ENCODE assay signal across 11 mouse cellular contexts in genomic region chr17:14672402-14672801, GRCm38 (mm10). TPM values are rescaled to one million over a fixed set of nuclear protein-coding genes. Genes with fewer than 3 reads are reported as not detected.
DNase-seq lines count a peak whose midpoint lies in the region; ATAC-seq and TF ChIP-seq lines count a peak whose summit lies in the region.
"Had no signal": no experiment of that assay in that cellular context is flagged by ENCODE, and none has a peak within 500 bp of the region (broad histone marks: within the 10 kb centered on the region; RNA-seq: fewer than 3 reads in every experiment).

No protein-coding gene starts in this region.

- WGBS in heart, adult 2 months = 22% methylated on average over 5 of the region's 5 CpGs
- WGBS in heart, embryonic 10.5 days = 40% methylated on average over 5 of the region's 5 CpGs
- 57% methylated on average over 5 of the region's 5 CpGs for WGBS in stomach, postnatal 0 days

- peak; percentile 54; the same call in 1 of the 2 replicates for ATAC-seq in stomach, postnatal 0 days (ENCODE audit: low FRiP score, low TSS enrichment)

- TF ChIP-seq CTCF in heart, adult 2 months (IDR thresholded peaks at IDR 0.05) = no peak
- no peak for TF ChIP-seq CTCF in stomach, postnatal 0 days (IDR thresholded peaks at IDR 0.05; ENCODE audit: low read depth)

- no peaks in the 10 kb centered on the region for H3K79me2 ChIP-seq in heart, adult 2 months (replicated peaks; ENCODE audit: control insufficient read depth, insufficient read depth, low read length)

- 0 out of 2 replicates have a peak, but pooled peaks have one; percentile 27 for TF ChIP-seq POLR2A in heart, adult 2 months (IDR thresholded peaks at IDR 0.05; ENCODE audit: insufficient read depth, low read depth, low read length)

- peak; percentile 85 to 87 for DNase-seq in heart, adult 2 months
- no peak for DNase-seq in heart, embryonic 10.5 days (ENCODE audit: low spot score)
- DNase-seq in NIH3T3 (ENCODE audit: low read depth) = peak; percentile 92
- peak; percentile 42 for DNase-seq in cerebellum, adult 9-10 months
- DNase-seq in heart, postnatal 36 days = peak; percentile 81 to 83
- no peak for DNase-seq in stomach, postnatal 0 days (ENCODE audit: low spot score)
- no peak for DNase-seq in thymus, postnatal 25 days
- DNase-seq in natural killer cell, adult 2 months (ENCODE audit: low spot score in 2 of 2) = no peak

- H3K4me2 ChIP-seq in stomach, postnatal 0 days (replicated peaks; ENCODE audit: low read depth) = no peak overlapping the region
- H3K4me2 ChIP-seq: limb, embryonic 15.5 days had no signal

- peak overlapping the region; percentile 23; the same call in 1 of the 2 replicates for H3K27ac ChIP-seq in heart, adult 2 months
- no peak overlapping the region for H3K27ac ChIP-seq in heart, embryonic 10.5 days
- H3K27ac ChIP-seq in stomach, postnatal 0 days (replicated peaks) = no peak overlapping the region
- H3K27ac ChIP-seq: limb, embryonic 15.5 days had no signal

- no peaks in the 10 kb centered on the region for H3K9me3 ChIP-seq in heart, embryonic 10.5 days
- H3K9me3 ChIP-seq in stomach, postnatal 0 days (ENCODE audit: control insufficient read depth, low read length) = no peaks in the 10 kb centered on the region
- H3K9me3 ChIP-seq: G1E; limb, embryonic 15.5 days had no signal

- no peak overlapping the region for H3K4me3 ChIP-seq in heart, adult 2 months
- no peak overlapping the region for H3K4me3 ChIP-seq in heart, embryonic 10.5 days
- H3K4me3 ChIP-seq in stomach, postnatal 0 days (ENCODE audit: low read depth, low read length) = no peak overlapping the region
- H3K4me3 ChIP-seq: erythroblast, embryonic 14.5 days; limb, embryonic 15.5 days had no signal

- H3K27me3 ChIP-seq in heart, adult 2 months (ENCODE audit: control insufficient read depth, insufficient read depth, low read length) = no peaks in the 10 kb centered on the region
- peaks cover 12% of the 10 kb centered on the region; the same call in 1 of the 2 replicates for H3K27me3 ChIP-seq in heart, embryonic 10.5 days (ENCODE audit: insufficient read depth, poor library complexity, severe bottlenecking)
- no peaks in the 10 kb centered on the region for H3K27me3 ChIP-seq in stomach, postnatal 0 days (ENCODE audit: control insufficient read depth, insufficient read depth, low read length)
- H3K27me3 ChIP-seq: limb, embryonic 15.5 days had no signal

- no peak overlapping the region for H3K9ac ChIP-seq in heart, adult 2 months (ENCODE audit: low read depth, low read length)
- H3K9ac ChIP-seq in stomach, postnatal 0 days (ENCODE audit: low read length) = no peak overlapping the region
- H3K9ac ChIP-seq: limb, embryonic 15.5 days had no signal

- peaks cover 3% of the 10 kb centered on the region; the same call in 1 of the 2 replicates for H3K36me3 ChIP-seq in heart, adult 2 months (ENCODE audit: control insufficient read depth, insufficient read depth, low read length)
- H3K36me3 ChIP-seq in heart, embryonic 10.5 days = no peaks in the 10 kb centered on the region
- H3K36me3 ChIP-seq in stomach, postnatal 0 days (ENCODE audit: control insufficient read depth, insufficient read depth, low read length) = peaks cover 3% of the 10 kb centered on the region
- H3K36me3 ChIP-seq: G1E had no signal

- TF ChIP-seq EP300 in heart, adult 2 months (IDR thresholded peaks at IDR 0.05; ENCODE audit: insufficient read depth, low read depth, low read length) = 0 out of 2 replicates have a peak, but pooled peaks have one; percentile 49
- no peak for TF ChIP-seq EP300 in stomach, postnatal 0 days (optimal IDR thresholded peaks at IDR 0.05)

- peaks cover 4% of the 10 kb centered on the region for H3K4me1 ChIP-seq in heart, adult 2 months (ENCODE audit: control insufficient read depth, insufficient read depth, low read length)
- no peaks in the 10 kb centered on the region for H3K4me1 ChIP-seq in heart, embryonic 10.5 days
- H3K4me1 ChIP-seq in stomach, postnatal 0 days (replicated peaks; ENCODE audit: control insufficient read depth, insufficient read depth) = no peaks in the 10 kb centered on the region
- H3K4me1 ChIP-seq: limb, embryonic 15.5 days had no signal

- intact Hi-C loops in heart, adult 2 months (cut with DNase I) = no loop called here
- intact Hi-C loops in heart, postnatal 36 days (cut with DNase I) = loop anchor here (5.0 kb wide), 1 partner anchor 125 kb away; no protein-coding TSS in a partner anchor

RNA-seq across cellular contexts. Expression of gene Thbs2, which starts 21.6 kb away (rescaled TPM):
- total RNA-seq in heart, adult 2 months (2021) = 10 to 100 TPM; 12.2 to 21.0 TPM
- polyA plus RNA-seq in heart, adult 2 months (2012; rRNA removed) = 10.8 and 22.0 TPM in 2 replicates
- polyA plus RNA-seq in heart, embryonic 10.5 days (2016; fragmentation: Nextera tagmentation; extraction: Ambion mirVana) = 1.2 and 1.3 TPM in 2 replicates
- total RNA-seq in heart, postnatal 36 days (2021) = 10 to 100 TPM; 17.1 to 17.4 TPM
- 18.6 and 21.4 TPM in 2 replicates for polyA plus RNA-seq in stomach, postnatal 0 days (2015; fragmentation: Nextera tagmentation; extraction: Ambion mirVana)
- polyA plus RNA-seq: erythroblast, embryonic 14.5 days; G1E had no signal

Comparison
In these comparisons a context has a peak if more than half of its experiments do, and no peak if none do; other contexts are left out.
1. DNase-seq: peak in heart, adult 2 months (2 of 2), NIH3T3 (single experiment), cerebellum, adult 9-10 months (single experiment) and heart, postnatal 36 days (2 of 2); none in heart, embryonic 10.5 days (single experiment), stomach, postnatal 0 days (single experiment), thymus, postnatal 25 days (single experiment) and natural killer cell, adult 2 months (0 of 2).